Mouse (Mus musculus) heart, postnatal 0 days (tissue): ENCODE data around the gene Olfr1263.

Experiments
- CTCF ChIP-seq: IDR thresholded peaks from 2 replicates; pipeline ENCODE4 v1.5.1; 2016; ENCODE audit warnings: antibody characterized with exemption, control low read depth, low read depth
- EP300 ChIP-seq: IDR thresholded peaks from 2 replicates; pipeline ENCODE4 v1.6.1; 2016; ENCODE audit warnings: antibody characterized with exemption, low read depth

GRCm38 (mm10) chr2:90063494-90063893, 51.6 kb downstream of the Olfr1263 start, which contains the start of gene Olfr140:
- TF ChIP-seq CTCF (no peak), EP300 (no peak)
